Comparison of ENCODE assay signal across 9 mouse cellular contexts in genomic region chr2:127328090-127328851, GRCm38 (mm10). TPM values are rescaled to one million over a fixed set of nuclear protein-coding genes. Genes with fewer than 3 reads are reported as not detected.
A peak's percentile ranks its signal among the peaks of the same experiment; 100 is the strongest.
DNase-seq lines count a peak whose midpoint lies in the region; ATAC-seq and TF ChIP-seq lines count a peak whose summit lies in the region.
"Had no signal": no experiment of that assay in that cellular context is flagged by ENCODE, and none has a peak within 500 bp of the region (broad histone marks: within the 10 kb centered on the region; RNA-seq: fewer than 3 reads in every experiment).

No protein-coding gene starts in this region.

- peak; percentile 57 for DNase-seq in kidney, postnatal 0 days (ENCODE audit: low spot score)
- no peak for DNase-seq in kidney, adult 2 months
- DNase-seq in thymus, postnatal 10 days (ENCODE audit: low spot score in 2 of 2): peak; percentile 56 to 58
- DNase-seq in right cerebral cortex, adult 18-20 months: no peak
- DNase-seq in spleen, adult 18-20 months: no peak

- H3K27ac ChIP-seq in kidney, postnatal 0 days: no peak overlapping the region
- no peak overlapping the region for H3K27ac ChIP-seq in kidney, adult 2 months (ENCODE audit: insufficient read depth, low read depth, low read length)
- H3K27ac ChIP-seq in embryonic facial prominence, embryonic 12.5 days: peak overlapping the region; percentile 41; the same call in 1 of the 2 replicates
- peak overlapping the region; percentile 61 for H3K27ac ChIP-seq in liver, embryonic 12.5 days
- no peak overlapping the region for H3K27ac ChIP-seq in forebrain, embryonic 15.5 days (replicated peaks)

- ATAC-seq in kidney, postnatal 0 days (replicated peaks; ENCODE audit: low FRiP score, low read depth): peak; percentile 41; the same call in 1 of the 2 replicates
- no peak for ATAC-seq in embryonic facial prominence, embryonic 12.5 days (ENCODE audit: insufficient number of reproducible peaks, insufficient read depth, low FRiP score, low TSS enrichment)
- peak; percentile 70 for ATAC-seq in liver, embryonic 12.5 days
- ATAC-seq in forebrain, embryonic 15.5 days (replicated peaks): no peak

- TF ChIP-seq CTCF in kidney, postnatal 0 days (IDR thresholded peaks at IDR 0.05; ENCODE audit: low read depth): no peak
- TF ChIP-seq CTCF in kidney, adult 2 months (conservative IDR thresholded peaks at IDR 0.05; ENCODE audit: insufficient read depth, insufficient read length, low read depth, low read length): no peak

- H3K4me2 ChIP-seq in kidney, postnatal 0 days (ENCODE audit: low read length): no peak overlapping the region
- no peak overlapping the region for H3K4me2 ChIP-seq in embryonic facial prominence, embryonic 12.5 days (replicated peaks)
- peak overlapping the region; percentile 23; the same call in 1 of the 2 replicates for H3K4me2 ChIP-seq in liver, embryonic 12.5 days
- H3K4me2 ChIP-seq in forebrain, embryonic 15.5 days (replicated peaks): no peak overlapping the region

- H3K9me3 ChIP-seq in kidney, postnatal 0 days (replicated peaks; ENCODE audit: low read length): no peaks in the 10 kb centered on the region
- H3K9me3 ChIP-seq in embryonic facial prominence, embryonic 12.5 days: no peaks in the 10 kb centered on the region
- no peaks in the 10 kb centered on the region for H3K9me3 ChIP-seq in liver, embryonic 12.5 days (replicated peaks)
- no peaks in the 10 kb centered on the region for H3K9me3 ChIP-seq in forebrain, embryonic 15.5 days

- H3K4me3 ChIP-seq in kidney, postnatal 0 days (replicated peaks; ENCODE audit: low read depth, low read length): no peak overlapping the region
- no peak overlapping the region for H3K4me3 ChIP-seq in kidney, adult 2 months (ENCODE audit: insufficient read depth, low read depth, low read length)
- no peak overlapping the region for H3K4me3 ChIP-seq in embryonic facial prominence, embryonic 12.5 days
- no peak overlapping the region for H3K4me3 ChIP-seq in liver, embryonic 12.5 days
- no peak overlapping the region for H3K4me3 ChIP-seq in forebrain, embryonic 15.5 days

- peaks cover 5% of the 10 kb centered on the region; the same call in 1 of the 2 replicates for H3K4me1 ChIP-seq in kidney, postnatal 0 days (replicated peaks; ENCODE audit: insufficient read depth, low read length)
- H3K4me1 ChIP-seq in kidney, adult 2 months (ENCODE audit: control insufficient read depth, insufficient read depth, low read length): no peaks in the 10 kb centered on the region
- peaks cover 5% of the 10 kb centered on the region; the same call in 1 of the 2 replicates for H3K4me1 ChIP-seq in embryonic facial prominence, embryonic 12.5 days
- H3K4me1 ChIP-seq in liver, embryonic 12.5 days: peaks cover 36% of the 10 kb centered on the region
- no peaks in the 10 kb centered on the region for H3K4me1 ChIP-seq in forebrain, embryonic 15.5 days

- H3K27me3 ChIP-seq in kidney, postnatal 0 days (ENCODE audit: insufficient read depth, low read length): no peaks in the 10 kb centered on the region
- H3K27me3 ChIP-seq in kidney, adult 2 months (replicated peaks; ENCODE audit: control insufficient read depth, insufficient read depth, low read length): no peaks in the 10 kb centered on the region
- H3K27me3 ChIP-seq in embryonic facial prominence, embryonic 12.5 days: no peaks in the 10 kb centered on the region
- peaks cover 7% of the 10 kb centered on the region; the same call in 1 of the 2 replicates for H3K27me3 ChIP-seq in liver, embryonic 12.5 days (replicated peaks)
- no peaks in the 10 kb centered on the region for H3K27me3 ChIP-seq in forebrain, embryonic 15.5 days

- 69% methylated on average over 12 of the region's 12 CpGs for WGBS in kidney, postnatal 0 days
- 75% methylated on average over 12 of the region's 12 CpGs for WGBS in kidney, adult 2 months
- 67% methylated on average over 12 of the region's 12 CpGs for WGBS in embryonic facial prominence, embryonic 12.5 days
- WGBS in liver, embryonic 12.5 days (ENCODE audit: insufficient replicate concordance): 29% methylated on average over 12 of the region's 12 CpGs
- WGBS in forebrain, embryonic 15.5 days: 73% methylated on average over 12 of the region's 12 CpGs

- H3K9ac ChIP-seq in kidney, postnatal 0 days (ENCODE audit: low read depth, low read length): no peak overlapping the region
- H3K9ac ChIP-seq in embryonic facial prominence, embryonic 12.5 days: no peak overlapping the region
- 0 out of 2 replicates have a peak overlapping the region, but pooled peaks have one; percentile 4 for H3K9ac ChIP-seq in liver, embryonic 12.5 days
- H3K9ac ChIP-seq in forebrain, embryonic 15.5 days (replicated peaks): no peak overlapping the region

- TF ChIP-seq POLR2A in kidney, adult 2 months (IDR thresholded peaks at IDR 0.05; ENCODE audit: low read depth, low read length): no peak

- H3K36me3 ChIP-seq in kidney, postnatal 0 days (ENCODE audit: insufficient read depth, low read length): no peaks in the 10 kb centered on the region
- no peaks in the 10 kb centered on the region for H3K36me3 ChIP-seq in kidney, adult 2 months (ENCODE audit: control insufficient read depth, insufficient read depth, low read length)
- no peaks in the 10 kb centered on the region for H3K36me3 ChIP-seq in embryonic facial prominence, embryonic 12.5 days
- no peaks in the 10 kb centered on the region for H3K36me3 ChIP-seq in liver, embryonic 12.5 days
- no peaks in the 10 kb centered on the region for H3K36me3 ChIP-seq in forebrain, embryonic 15.5 days

RNA-seq across cellular contexts. Expression of gene Dusp2, which starts 7.7 kb away (rescaled TPM):
- 8.2 and 10.3 TPM in 2 replicates for polyA plus RNA-seq in kidney, postnatal 0 days (2015; fragmentation: Nextera tagmentation; extraction: Ambion mirVana)
- 1.0 and 5.7 TPM in 2 replicates for polyA plus RNA-seq in kidney, adult 2 months (2012; rRNA removed)
- 5.8 and 7.9 TPM in 2 replicates for polyA plus RNA-seq in embryonic facial prominence, embryonic 12.5 days (2016; fragmentation: Nextera tagmentation; extraction: Ambion mirVana)
- polyA plus RNA-seq in liver, embryonic 12.5 days (2016; fragmentation: Nextera tagmentation; extraction: Ambion mirVana): 7.3 and 8.0 TPM in 2 replicates
- 7.4 and 7.7 TPM in 2 replicates for polyA plus RNA-seq in forebrain, embryonic 15.5 days (2015; fragmentation: Nextera tagmentation; extraction: Ambion mirVana)

RNA-seq across cellular contexts. Expression of gene Astl, which starts 10.2 kb away (rescaled TPM):
- polyA plus RNA-seq in kidney, postnatal 0 days (2015; fragmentation: Nextera tagmentation; extraction: Ambion mirVana): not detected in 2 replicates
- polyA plus RNA-seq in kidney, adult 2 months (2012; rRNA removed): not detected in 2 replicates
- 0.19 TPM in 1 of 2 replicates, not detected in the other for polyA plus RNA-seq in embryonic facial prominence, embryonic 12.5 days (2016; fragmentation: Nextera tagmentation; extraction: Ambion mirVana)
- polyA plus RNA-seq in liver, embryonic 12.5 days (2016; fragmentation: Nextera tagmentation; extraction: Ambion mirVana): not detected in 2 replicates
- not detected in 2 replicates for polyA plus RNA-seq in forebrain, embryonic 15.5 days (2015; fragmentation: Nextera tagmentation; extraction: Ambion mirVana)
- polyA plus RNA-seq: gonadal fat pad, adult 2 months had no signal

RNA-seq across cellular contexts. Expression of gene Adra2b, which starts 34.7 kb away (rescaled TPM):
- polyA plus RNA-seq in kidney, postnatal 0 days (2015; fragmentation: Nextera tagmentation; extraction: Ambion mirVana): 10.3 and 10.5 TPM in 2 replicates
- 64.7 and 68.2 TPM in 2 replicates for polyA plus RNA-seq in kidney, adult 2 months (2012; rRNA removed)
- 1.7 and 1.8 TPM in 2 replicates for polyA plus RNA-seq in embryonic facial prominence, embryonic 12.5 days (2016; fragmentation: Nextera tagmentation; extraction: Ambion mirVana)
- polyA plus RNA-seq in liver, embryonic 12.5 days (2016; fragmentation: Nextera tagmentation; extraction: Ambion mirVana): 38.3 and 42.5 TPM in 2 replicates
- 0.88 and 1.00 TPM in 2 replicates for polyA plus RNA-seq in forebrain, embryonic 15.5 days (2015; fragmentation: Nextera tagmentation; extraction: Ambion mirVana)

RNA-seq across cellular contexts. Expression of gene Stard7, which starts 58.3 kb away (rescaled TPM):
- polyA plus RNA-seq in kidney, postnatal 0 days (2015; fragmentation: Nextera tagmentation; extraction: Ambion mirVana): 83.4 and 86.5 TPM in 2 replicates
- polyA plus RNA-seq in kidney, adult 2 months (2012; rRNA removed): 57.2 and 62.2 TPM in 2 replicates
- 82.5 and 87.3 TPM in 2 replicates for polyA plus RNA-seq in embryonic facial prominence, embryonic 12.5 days (2016; fragmentation: Nextera tagmentation; extraction: Ambion mirVana)
- polyA plus RNA-seq in liver, embryonic 12.5 days (2016; fragmentation: Nextera tagmentation; extraction: Ambion mirVana): 78.4 and 78.5 TPM in 2 replicates
- polyA plus RNA-seq in forebrain, embryonic 15.5 days (2015; fragmentation: Nextera tagmentation; extraction: Ambion mirVana): 94.7 and 99.8 TPM in 2 replicates

Comparison
In these comparisons a context has a peak if more than half of its experiments do, and no peak if none do; other contexts are left out.
1. DNase-seq: peak in kidney, postnatal 0 days (single experiment) and thymus, postnatal 10 days (2 of 2); none in kidney, adult 2 months (single experiment), right cerebral cortex, adult 18-20 months (single experiment) and spleen, adult 18-20 months (0 of 2).
2. ATAC-seq: peak in kidney, postnatal 0 days (single experiment) and liver, embryonic 12.5 days (single experiment); none in embryonic facial prominence, embryonic 12.5 days (single experiment) and forebrain, embryonic 15.5 days (single experiment).
3. H3K27ac ChIP-seq: peak in embryonic facial prominence, embryonic 12.5 days (single experiment) and liver, embryonic 12.5 days (single experiment); none in kidney, postnatal 0 days (single experiment), kidney, adult 2 months (single experiment) and forebrain, embryonic 15.5 days (single experiment).